Mouse (Mus musculus) small intestine, adult 2 months (tissue): Measurements from ENCODE around the gene Elp4. TPM values are rescaled to one million over a fixed set of nuclear protein-coding genes. Genes with fewer than 3 reads are reported as not detected.

ENCODE experiments used
- H3K27ac ChIP-seq: fragments of 200-500 bp; 2 replicates; pipeline ENCODE4 v1.5.1; 2012; ENCODE audit warnings: low read depth, low read length, control low read depth, inconsistent platforms; ENCODE audit not compliant: insufficient read depth
- H3K27me3 ChIP-seq: fragments of 200-500 bp; 2 replicates; pipeline ENCODE4 v1.6.1; 2012; ENCODE audit warnings: mild to moderate bottlenecking, moderate library complexity, low read length, inconsistent platforms; ENCODE audit not compliant: control insufficient read depth, insufficient read depth
- H3K36me3 ChIP-seq: fragments of 200-500 bp; 2 replicates; pipeline ENCODE4 v1.6.1; 2012; ENCODE audit warnings: mild to moderate bottlenecking, low read length, control low read depth, inconsistent platforms; ENCODE audit not compliant: control insufficient read depth, insufficient read depth
- H3K4me1 ChIP-seq: fragments of 200-500 bp; 2 replicates; pipeline ENCODE4 v1.6.1; 2012; ENCODE audit warnings: low read length, inconsistent platforms, mixed read lengths; ENCODE audit not compliant: control insufficient read depth, insufficient read depth, insufficient read length
- H3K4me3 ChIP-seq: fragments of 200-500 bp; 2 replicates; pipeline ENCODE4 v1.5.1; 2012; ENCODE audit warnings: low read depth, mild to moderate bottlenecking, control low read depth, inconsistent platforms, low read length, moderate library complexity
- CTCF ChIP-seq: fragments of 200-500 bp; IDR thresholded peaks from 2 replicates; pipeline ENCODE4 v1.5.1; 2012; ENCODE audit warnings: low read depth, mild to moderate bottlenecking, control low read depth, inconsistent platforms, low read length, moderate library complexity, mixed read lengths; ENCODE audit not compliant: insufficient replicate concordance, insufficient read length; ENCODE audit errors: extremely low read depth
- POLR2A ChIP-seq: fragments of 200-500 bp; IDR thresholded peaks from 2 replicates; pipeline ENCODE4 v1.6.1; 2012; ENCODE audit warnings: low read depth, mild to moderate bottlenecking, control low read depth, inconsistent platforms, low read length, moderate library complexity
- WGBS: fragments of 180-500 bp; shearing (Covaris S2); methylation state at CpG from one replicate; pipeline ENCODE4 v1.1.7; 2018; 5-methylcytosine and 5-hydroxymethylcytosine counted together
- polyA plus RNA-seq: library from polyadenylated mRNA; depleted of rRNA; stranded (reverse); fragments of >200 nt; gene quantifications from 2 replicates; pipeline ENCODE4 v1.2.3, GENCODE M21; 2012

Gene Elp4
- polyA plus RNA-seq, 1 experiment = 1.7 TPM

DNA sequence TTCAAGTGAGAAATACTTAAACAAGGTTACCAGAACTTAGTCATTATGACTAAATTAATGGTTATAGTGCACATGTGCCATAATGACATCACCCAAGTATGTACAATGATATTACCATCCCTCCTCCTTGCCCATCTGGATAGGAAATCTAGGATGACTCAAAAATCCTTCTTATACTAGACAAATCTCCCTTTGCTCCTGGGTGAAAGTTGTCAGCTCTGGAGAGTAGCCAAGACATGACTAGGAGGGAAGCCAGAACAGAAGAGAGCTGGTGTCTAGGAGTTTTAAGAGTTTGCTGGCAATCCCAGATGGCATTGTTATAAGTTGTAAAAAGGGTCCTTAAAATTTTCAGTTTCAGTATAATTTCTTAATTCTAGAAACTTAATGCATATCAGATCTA lies 106.5 kb downstream of the Elp4 start:
- Histone ChIP-seq H3K4me3 (no peak overlapping the region), H3K27me3 (no peaks in the 10 kb centered on the region), H3K36me3 (no peaks in the 10 kb centered on the region), H3K27ac (no peak overlapping the region), H3K4me1 (no peaks in the 10 kb centered on the region)
- TF ChIP-seq CTCF = no peak
- TF ChIP-seq POLR2A = no peak

DNA sequence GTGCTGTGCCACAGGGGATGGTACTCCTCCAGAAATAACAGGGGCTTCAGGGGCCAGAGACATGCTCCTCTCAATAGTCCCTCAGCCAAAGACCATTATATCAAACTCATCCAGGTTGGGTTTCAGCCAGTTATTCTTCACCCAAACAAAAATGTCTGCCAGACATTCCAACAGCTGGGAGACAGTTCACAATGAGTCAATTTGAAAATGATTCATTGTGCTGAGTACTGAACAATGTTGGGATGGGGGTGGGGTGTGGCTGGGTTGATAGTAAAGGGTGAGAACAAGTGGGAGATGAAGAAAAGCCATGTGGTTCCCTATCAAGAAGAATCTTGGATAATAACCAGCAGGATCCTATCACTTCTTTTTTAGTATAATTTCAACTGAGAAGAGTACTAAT lies 108.3 kb downstream of the Elp4 start:
- H3K27ac ChIP-seq = no peak overlapping the region
- no peaks in the 10 kb centered on the region for H3K36me3 ChIP-seq
- no peak overlapping the region for H3K4me3 ChIP-seq
- no peaks in the 10 kb centered on the region for H3K4me1 ChIP-seq
- TF ChIP-seq CTCF = no peak
- no peak for TF ChIP-seq POLR2A
- H3K27me3 ChIP-seq = no peaks in the 10 kb centered on the region

DNA sequence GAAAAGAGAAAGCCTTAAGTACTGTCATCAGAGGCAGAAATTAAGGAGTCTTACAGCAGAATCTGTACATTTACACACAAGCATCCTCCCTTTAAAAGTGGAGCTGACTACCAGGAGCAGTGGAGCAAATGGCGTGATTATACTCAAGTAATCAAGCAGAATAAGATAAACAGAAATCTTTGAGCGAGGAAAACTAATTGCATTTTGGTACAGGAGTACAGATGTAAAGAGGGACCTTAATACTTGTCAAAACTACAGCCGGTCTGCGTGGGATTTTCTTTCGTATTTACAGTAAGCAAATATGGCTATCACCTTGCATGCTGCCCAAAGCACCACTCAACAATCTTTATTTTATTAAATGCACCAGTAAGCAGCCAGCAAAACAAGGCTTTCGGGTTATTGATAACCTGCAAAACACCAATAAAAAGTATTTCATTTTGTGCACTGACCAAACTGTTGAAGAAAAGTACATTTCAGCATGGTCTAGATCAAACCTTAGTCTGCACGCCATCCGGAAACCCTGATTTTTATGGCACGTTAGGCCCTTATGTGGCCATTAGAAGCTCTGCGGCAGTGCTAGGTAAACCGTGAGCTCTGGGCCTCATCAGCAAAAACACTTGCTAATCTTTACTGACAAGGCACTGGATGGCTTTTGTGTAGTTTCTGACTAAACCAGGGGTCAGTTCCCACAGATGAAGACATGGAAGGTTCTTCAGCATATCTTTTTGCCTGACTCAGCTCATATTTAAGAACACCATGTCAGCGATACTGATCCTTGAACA lies 111.8 kb downstream of the Elp4 start:
- Histone ChIP-seq H3K36me3 (no peaks in the 10 kb centered on the region), H3K27ac (no peak overlapping the region), H3K4me3 (no peak overlapping the region), H3K4me1 (no peaks in the 10 kb centered on the region), H3K27me3 (no peaks in the 10 kb centered on the region)
- no peak for TF ChIP-seq CTCF
- no peak for TF ChIP-seq POLR2A
- WGBS = 93% methylated on average over 12 of the region's 12 CpGs

DNA sequence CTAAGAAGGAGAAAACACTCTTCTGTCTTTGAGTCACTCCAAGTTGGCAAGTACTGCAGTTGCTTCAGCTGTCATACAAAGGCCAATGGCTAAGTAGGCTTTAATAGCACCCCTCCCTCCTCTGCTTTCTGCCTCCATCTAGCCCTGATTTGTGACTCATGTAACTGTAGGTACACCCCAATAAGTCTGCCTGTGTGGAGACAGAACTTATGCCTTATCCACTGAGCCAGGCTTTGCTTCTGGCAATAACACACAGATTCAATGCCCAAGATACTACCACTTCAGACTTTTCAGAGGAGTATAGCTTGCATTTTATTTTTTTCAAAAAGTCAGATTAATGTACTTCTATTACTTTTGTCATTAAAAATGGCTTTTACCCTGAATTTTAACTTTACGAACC lies 114.4 kb downstream of the Elp4 start:
- no peaks in the 10 kb centered on the region for H3K27me3 ChIP-seq
- WGBS = 93% methylated on average over 1 of the region's 1 CpGs
- no peak overlapping the region for H3K4me3 ChIP-seq
- no peaks in the 10 kb centered on the region for H3K36me3 ChIP-seq
- no peak overlapping the region for H3K27ac ChIP-seq
- no peaks in the 10 kb centered on the region for H3K4me1 ChIP-seq
- TF ChIP-seq CTCF (no peak), POLR2A (no peak)

DNA sequence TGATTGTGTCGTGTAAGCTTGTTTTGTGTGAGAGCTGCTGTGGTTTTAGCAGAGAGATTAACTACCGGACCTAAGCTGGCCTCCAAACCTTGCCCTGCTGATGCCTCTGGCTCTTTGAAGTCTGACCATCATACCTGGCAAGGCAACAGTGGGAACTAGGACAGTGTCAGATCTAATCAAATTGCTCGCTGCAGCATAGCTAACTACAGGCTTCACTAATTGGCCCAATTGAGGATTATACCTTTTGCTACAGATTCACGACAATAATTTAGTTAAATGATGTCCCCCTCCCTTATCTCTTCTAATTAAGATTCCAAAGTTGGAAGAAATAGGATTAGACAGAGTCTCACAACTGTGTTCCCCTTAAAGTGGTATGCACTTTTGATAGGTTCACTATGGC lies 116.6 kb downstream of the Elp4 start:
- Histone ChIP-seq H3K27ac (no peak overlapping the region), H3K4me1 (no peaks in the 10 kb centered on the region), H3K27me3 (no peaks in the 10 kb centered on the region), H3K36me3 (no peaks in the 10 kb centered on the region), H3K4me3 (no peak overlapping the region)
- TF ChIP-seq POLR2A (no peak), CTCF (no peak)
- WGBS = 89% methylated on average over 4 of the region's 4 CpGs

DNA sequence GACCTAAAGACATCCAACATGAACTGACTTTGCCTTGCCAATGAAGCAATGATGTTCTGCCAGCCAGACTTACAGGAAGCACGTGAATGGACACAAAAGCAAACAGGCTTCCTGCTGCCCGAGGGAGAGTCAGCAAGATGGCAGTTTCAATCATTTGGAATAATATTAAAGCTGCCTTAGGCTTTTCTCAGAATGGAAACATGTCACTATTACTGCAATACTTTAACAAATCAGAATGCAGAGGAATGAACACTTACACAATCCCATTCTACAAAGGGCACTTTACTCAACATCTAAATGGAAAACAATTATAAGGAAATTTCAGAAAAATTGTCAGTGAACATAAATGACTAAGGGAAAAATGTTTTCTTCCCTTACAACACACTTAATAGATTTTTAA lies 117.4 kb downstream of the Elp4 start:
- no peak overlapping the region for H3K4me3 ChIP-seq
- no peaks in the 10 kb centered on the region for H3K4me1 ChIP-seq
- H3K27ac ChIP-seq = no peak overlapping the region
- TF ChIP-seq POLR2A = no peak
- 56% methylated on average over 2 of the region's 2 CpGs for WGBS
- no peaks in the 10 kb centered on the region for H3K36me3 ChIP-seq
- no peaks in the 10 kb centered on the region for H3K27me3 ChIP-seq

DNA sequence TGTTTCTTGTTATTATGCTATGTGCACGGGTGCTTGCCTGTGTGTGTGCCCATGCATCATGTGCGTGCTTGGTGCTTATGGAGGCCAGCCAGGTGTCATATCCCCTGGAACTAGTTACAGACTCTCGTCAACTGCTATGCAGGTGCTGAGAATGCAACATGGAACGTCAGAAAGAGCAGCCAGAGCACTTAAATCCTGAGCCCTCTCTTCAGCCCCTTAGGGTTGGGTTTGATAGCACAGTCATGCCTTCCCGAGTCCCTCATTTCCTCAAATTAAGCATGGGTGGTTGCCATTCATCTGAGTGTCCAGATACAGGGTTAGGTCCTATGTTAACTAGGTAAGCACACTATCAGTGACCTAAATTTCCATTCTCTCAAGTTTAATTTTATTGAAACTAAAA lies 121.5 kb downstream of the Elp4 start:
- 85% methylated on average over 5 of the region's 5 CpGs for WGBS
- Histone ChIP-seq H3K27me3 (no peaks in the 10 kb centered on the region), H3K4me1 (no peaks in the 10 kb centered on the region), H3K4me3 (no peak overlapping the region), H3K27ac (no peak overlapping the region), H3K36me3 (no peaks in the 10 kb centered on the region)
- no peak for TF ChIP-seq POLR2A
- no peak for TF ChIP-seq CTCF

DNA sequence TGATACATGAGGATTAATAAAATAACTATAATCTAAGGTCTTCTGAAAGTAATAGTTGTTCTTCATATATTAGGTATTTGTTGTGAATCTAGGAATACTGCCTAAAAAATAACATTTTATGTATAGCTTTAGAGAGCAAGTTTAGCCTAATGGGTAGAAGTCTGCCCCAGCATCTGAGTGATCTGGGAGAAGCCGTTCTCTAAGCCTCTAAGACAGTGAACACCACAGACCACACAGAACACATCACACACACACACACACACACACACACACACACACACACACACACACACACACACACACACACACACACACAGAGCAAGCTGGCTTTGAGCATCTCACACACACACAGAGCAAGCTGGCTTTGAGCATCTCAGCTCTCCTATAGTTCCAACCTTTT lies 123.6 kb downstream of the Elp4 start:
- Histone ChIP-seq H3K4me3 (no peak overlapping the region), H3K36me3 (no peaks in the 10 kb centered on the region), H3K4me1 (no peaks in the 10 kb centered on the region), H3K27me3 (no peaks in the 10 kb centered on the region), H3K27ac (no peak overlapping the region)
- TF ChIP-seq POLR2A (no peak), CTCF (no peak)
- 90% methylated on average over 1 of the region's 1 CpGs for WGBS
